Mouse (Mus musculus): ENCODE data around the gene Ssh1.

The Ssh1 gene

DNA sequence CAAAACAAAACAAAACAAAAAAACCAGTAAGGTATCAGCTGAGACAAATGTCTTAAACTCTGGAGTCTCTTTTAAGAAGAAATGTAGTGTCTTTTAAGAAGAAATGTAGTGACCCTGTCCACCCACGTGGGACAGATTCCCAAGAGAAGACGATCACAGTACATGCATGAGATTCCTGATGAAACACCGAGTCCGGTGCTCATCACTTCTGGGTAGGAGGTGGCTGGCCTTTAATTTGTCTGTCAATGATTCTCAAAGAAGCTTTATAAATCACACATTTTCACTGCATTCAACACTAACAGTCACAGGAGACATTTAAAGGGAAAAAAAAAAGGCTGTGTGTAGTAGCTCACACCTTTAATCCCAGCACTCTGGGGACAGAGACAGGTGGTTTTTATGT, 103.8 kb downstream of the Ssh1 start:
- no peak for DNase-seq (ENCODE audit: low spot score)

DNA sequence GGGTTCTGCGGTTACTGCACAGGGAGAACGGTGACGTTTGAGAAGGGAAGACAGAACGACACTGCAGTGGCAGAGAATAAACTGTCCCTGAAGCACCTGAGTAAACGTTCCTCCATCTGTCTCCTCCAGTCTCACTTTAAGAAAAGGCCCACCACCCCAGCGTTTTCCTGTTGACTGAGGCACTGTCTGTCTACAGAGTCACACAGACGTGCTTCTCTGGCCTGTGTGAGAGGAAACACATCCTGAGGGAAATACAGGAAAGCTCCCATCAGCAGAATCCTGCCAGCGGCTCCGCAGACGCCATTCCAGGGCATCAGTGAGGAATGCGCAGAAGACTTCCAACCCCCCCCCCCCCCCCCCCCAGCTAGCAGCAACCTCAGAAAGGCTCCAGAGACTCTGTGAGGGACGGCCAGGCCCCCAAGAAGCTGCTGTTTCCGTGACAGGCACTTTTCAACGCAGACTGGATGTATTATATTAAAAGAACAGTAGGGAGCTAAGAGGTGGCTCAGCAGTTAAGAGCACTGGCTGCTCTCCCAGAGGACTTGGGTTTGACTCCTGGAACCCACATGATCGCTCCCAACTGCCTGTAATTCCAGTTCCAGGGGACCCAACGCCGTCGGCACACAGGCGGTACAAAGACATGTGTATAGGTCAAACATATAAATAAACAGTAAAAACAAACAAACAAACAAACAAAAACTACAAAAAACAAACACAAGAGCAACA, 104.3 kb downstream of the Ssh1 start:
- DNase-seq (ENCODE audit: low spot score): peak; percentile 73

DNA sequence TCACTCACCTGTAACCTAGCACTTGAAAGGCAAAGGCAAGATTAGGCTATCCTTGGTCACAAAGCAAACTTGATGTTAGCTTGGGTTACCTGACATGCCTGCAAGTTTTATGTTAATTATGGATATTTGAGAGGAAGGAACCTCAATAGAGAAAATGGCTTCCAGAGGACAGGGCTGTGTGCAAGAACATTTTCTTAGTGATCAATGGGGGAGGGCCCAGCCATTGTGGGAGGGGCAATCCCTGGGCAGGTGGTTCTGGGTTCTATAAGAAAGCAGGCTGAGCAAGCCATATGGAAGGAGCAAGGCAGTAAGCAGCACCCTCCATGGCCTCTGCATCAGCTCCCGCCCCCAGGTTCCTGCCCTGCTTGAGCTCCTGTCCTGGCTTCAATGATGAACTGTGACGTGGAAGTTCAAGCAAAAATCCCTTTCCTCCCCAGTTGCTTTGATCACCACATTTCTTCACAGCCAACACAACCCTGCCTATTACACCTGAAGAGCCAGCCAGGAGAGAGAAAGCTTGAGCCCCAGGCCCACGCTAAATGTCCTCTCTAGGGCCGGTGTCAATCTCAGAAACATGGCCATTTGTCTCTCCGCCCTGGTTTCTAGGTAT, 105.4 kb downstream of the Ssh1 start:
- DNase-seq (ENCODE audit: low spot score): no peak

DNA sequence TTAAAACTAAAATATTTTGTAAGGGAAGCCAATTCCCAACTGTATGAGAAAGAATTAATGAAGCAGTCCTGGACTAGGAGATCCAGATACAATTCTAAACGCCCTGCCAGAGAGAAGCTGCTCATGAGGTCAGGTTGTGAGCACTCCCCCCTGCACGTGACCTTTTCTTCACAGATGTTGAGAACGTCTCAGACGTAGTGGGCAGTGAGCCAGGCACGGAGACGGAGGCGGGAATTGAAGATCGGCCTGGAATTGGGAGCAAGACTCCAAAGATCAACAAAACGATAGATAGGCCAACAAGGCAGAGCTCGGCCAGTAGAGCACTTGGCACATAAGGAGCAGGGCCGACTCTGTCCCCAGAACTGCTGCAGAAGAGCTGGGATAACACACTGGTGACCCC, 106.6 kb downstream of the Ssh1 start:
- DNase-seq (ENCODE audit: low spot score): peak; percentile 82

All from yolk sac, embryonic 10.5 days (tissue).